Mouse (Mus musculus) heart, embryonic 13.5 days (tissue): ENCODE measurements around the gene Lrrc36. TPM values are rescaled to one million over a fixed set of nuclear protein-coding genes. Genes with fewer than 3 reads are reported as not detected.

Experiments used
- ATAC-seq: fragments of 200-750 bp; cut with Nextera tagmentation; 2 replicates; pipeline ENCODE4 v1.8.0; 2017; ENCODE audit warnings: moderate TSS enrichment; ENCODE audit not compliant: insufficient number of reproducible peaks, low FRiP score, low TSS enrichment; ENCODE audit errors: extremely low read depth
- H3K27ac ChIP-seq: fragments of 300-500 bp; sonication (generic); replicated peaks from 2 replicates; pipeline ENCODE4 v1.5.1; 2015; ENCODE audit warnings: moderate library complexity, mild to moderate bottlenecking, inconsistent platforms
- H3K27me3 ChIP-seq: fragments of 300-500 bp; sonication (generic); replicated peaks from 2 replicates; pipeline ENCODE4 v1.6.1; 2015; ENCODE audit warnings: mild to moderate bottlenecking, inconsistent platforms
- H3K36me3 ChIP-seq: fragments of 300-500 bp; sonication (generic); 2 replicates; pipeline ENCODE4 v1.6.1; 2015; ENCODE audit warnings: mild to moderate bottlenecking, inconsistent platforms
- H3K4me1 ChIP-seq: fragments of 300-500 bp; sonication (generic); 2 replicates; pipeline ENCODE4 v1.6.1; 2015; ENCODE audit warnings: inconsistent platforms
- H3K4me2 ChIP-seq: fragments of 300-500 bp; sonication (generic); 2 replicates; pipeline ENCODE4 v1.6.1; 2015; ENCODE audit warnings: inconsistent platforms, mild to moderate bottlenecking, moderate library complexity
- H3K4me3 ChIP-seq: fragments of 300-500 bp; sonication (generic); 2 replicates; pipeline ENCODE4 v1.5.1; 2015; ENCODE audit warnings: moderate library complexity, mild to moderate bottlenecking, inconsistent platforms
- H3K9ac ChIP-seq: fragments of 300-500 bp; sonication (generic); 2 replicates; pipeline ENCODE4 v1.6.1; 2015; ENCODE audit warnings: inconsistent platforms, mild to moderate bottlenecking, moderate library complexity
- H3K9me3 ChIP-seq: fragments of 300-500 bp; sonication (generic); 2 replicates; pipeline ENCODE4 v1.6.1; 2016; ENCODE audit warnings: inconsistent platforms
- WGBS: fragments of 180-500 bp; shearing (Covaris S2); methylation state at CpG from one replicate; pipeline ENCODE4 v1.1.7; 2015; ENCODE audit warnings: mixed read lengths; 5-methylcytosine and 5-hydroxymethylcytosine counted together
- polyA plus RNA-seq: library from polyadenylated mRNA; unstranded; fragments of >200 nt; fragmentation: Nextera tagmentation; extraction: Ambion mirVana; gene quantifications from 2 replicates; pipeline ENCODE4 v1.2.1, GENCODE M21; 2015

Lrrc36 gene
- polyA plus RNA-seq, 1 experiment from 2014 or later = 0.08 TPM

- H3K9me3 ChIP-seq = no peaks in the 10 kb centered on the region
- no peak overlapping the region for H3K4me2 ChIP-seq
- H3K4me1 ChIP-seq = peaks cover 45% of the 10 kb centered on the region
- H3K4me3 ChIP-seq = no peak overlapping the region
- no peak for ATAC-seq
- H3K27me3 ChIP-seq = peaks cover 22% of the 10 kb centered on the region
- no peak overlapping the region for H3K27ac ChIP-seq
- 90% methylated on average over 10 of the region's 10 CpGs for WGBS
- no peak overlapping the region for H3K9ac ChIP-seq
- H3K36me3 ChIP-seq = 0 out of 2 replicates have a peak, but pooled peaks cover 2% of the 10 kb centered on the region
These were observed 54.1 kb downstream of the Lrrc36 start for GRCm38 (mm10) chr8:105467396-105467985.

- H3K36me3 ChIP-seq = 0 out of 2 replicates have a peak, but pooled peaks cover 2% of the 10 kb centered on the region
- no peak overlapping the region for H3K27ac ChIP-seq
- no peak for ATAC-seq
- H3K9ac ChIP-seq = no peak overlapping the region
- H3K4me1 ChIP-seq = peaks cover 48% of the 10 kb centered on the region
- WGBS = 85% methylated on average over 27 of the region's 27 CpGs
- H3K4me2 ChIP-seq = no peak overlapping the region
- no peak overlapping the region for H3K4me3 ChIP-seq
- no peaks in the 10 kb centered on the region for H3K9me3 ChIP-seq
- peaks cover 29% of the 10 kb centered on the region for H3K27me3 ChIP-seq
These were observed 54.8 kb downstream of the Lrrc36 start for GRCm38 (mm10) chr8:105468002-105468720.

GRCm38 (mm10) chr8:105469041-105469695 is 55.8 kb downstream of the Lrrc36 start:
- no peak overlapping the region for H3K4me2 ChIP-seq

GRCm38 (mm10) chr8:105469816-105470215 is 56.4 kb downstream of the Lrrc36 start:
- WGBS = 85% methylated on average over 5 of the region's 5 CpGs
- Histone ChIP-seq H3K27me3 (peaks cover 39% of the 10 kb centered on the region), H3K4me3 (no peak overlapping the region), H3K27ac (no peak overlapping the region), H3K4me1 (peaks cover 59% of the 10 kb centered on the region), H3K4me2 (no peak overlapping the region), H3K9ac (no peak overlapping the region), H3K9me3 (no peaks in the 10 kb centered on the region), H3K36me3 (0 out of 2 replicates have a peak, but pooled peaks cover 2% of the 10 kb centered on the region)
- ATAC-seq = no peak

More at GRCm38 (mm10) chr8:105469041-105469695, 55.8 kb downstream of the Lrrc36 start:
- Histone ChIP-seq H3K27me3 (peaks cover 39% of the 10 kb centered on the region), H3K9me3 (no peaks in the 10 kb centered on the region), H3K4me1 (peaks cover 55% of the 10 kb centered on the region), H3K9ac (no peak overlapping the region), H3K36me3 (0 out of 2 replicates have a peak, but pooled peaks cover 2% of the 10 kb centered on the region), H3K4me3 (no peak overlapping the region), H3K27ac (no peak overlapping the region)
- ATAC-seq = no peak
- WGBS = 52% methylated on average over 6 of the region's 6 CpGs

- Histone ChIP-seq H3K9me3 (no peaks in the 10 kb centered on the region), H3K36me3 (peaks cover 4% of the 10 kb centered on the region; the same call in 1 of the 2 replicates), H3K4me1 (peaks cover 60% of the 10 kb centered on the region), H3K27me3 (peaks cover 34% of the 10 kb centered on the region), H3K4me3 (no peak overlapping the region), H3K4me2 (peak overlapping the region; percentile 69; the same call in 1 of the 2 replicates), H3K9ac (no peak overlapping the region), H3K27ac (no peak overlapping the region)
- WGBS = 83% methylated on average over 5 of the region's 5 CpGs
- no peak for ATAC-seq
These were observed 56.9 kb downstream of the Lrrc36 start for GRCm38 (mm10) chr8:105470262-105470661.

GRCm38 (mm10) chr8:105470681-105471313 is 57.4 kb downstream of the Lrrc36 start:
- ATAC-seq = no peak
- 19% methylated on average over 11 of the region's 11 CpGs for WGBS
- Histone ChIP-seq H3K27me3 (peaks cover 36% of the 10 kb centered on the region), H3K4me2 (peak overlapping the region; percentile 69), H3K27ac (no peak overlapping the region), H3K4me3 (peak overlapping the region; percentile 44), H3K9ac (peak overlapping the region; percentile 75), H3K9me3 (no peaks in the 10 kb centered on the region), H3K4me1 (peaks cover 64% of the 10 kb centered on the region), H3K36me3 (peaks cover 9% of the 10 kb centered on the region)

GRCm38 (mm10) chr8:105471314-105472015 is 58.1 kb downstream of the Lrrc36 start, which contains the start of gene Tppp3:
Gene Tppp3, minus strand, starts transcription at chr8:105471526.
- Histone ChIP-seq H3K9ac (peak within 1 kb of the TSS; percentile 75), H3K9me3 (no peaks in the 10 kb centered on the region), H3K27me3 (peaks cover 42% of the 10 kb centered on the region), H3K4me3 (peak within 1 kb of the TSS; percentile 44), H3K4me1 (peaks cover 64% of the 10 kb centered on the region), H3K36me3 (peaks cover 13% of the 10 kb centered on the region), H3K27ac (no peak within 1 kb of the TSS), H3K4me2 (peak within 1 kb of the TSS; percentile 69)
- WGBS = 8% methylated on average over 25 of the region's 25 CpGs
- peak; percentile 82 for ATAC-seq

- Histone ChIP-seq H3K27ac (no peak overlapping the region), H3K4me1 (peaks cover 70% of the 10 kb centered on the region), H3K4me3 (no peak overlapping the region)
These were observed 59.1 kb downstream of the Lrrc36 start for GRCm38 (mm10) chr8:105472414-105472932.

GRCm38 (mm10) chr8:105472983-105473382 is 59.6 kb downstream of the Lrrc36 start:
- no peak overlapping the region for H3K4me3 ChIP-seq
- H3K36me3 ChIP-seq = peaks cover 10% of the 10 kb centered on the region
- H3K27ac ChIP-seq = no peak overlapping the region
- H3K9ac ChIP-seq = no peak overlapping the region
- peaks cover 76% of the 10 kb centered on the region for H3K4me1 ChIP-seq
- 63% methylated on average over 9 of the region's 9 CpGs for WGBS
- H3K27me3 ChIP-seq = peaks cover 42% of the 10 kb centered on the region
- H3K9me3 ChIP-seq = no peaks in the 10 kb centered on the region
- H3K4me2 ChIP-seq = no peak overlapping the region
- no peak for ATAC-seq

More at GRCm38 (mm10) chr8:105472414-105472932, 59.1 kb downstream of the Lrrc36 start:
- 29% methylated on average over 23 of the region's 23 CpGs for WGBS
- H3K36me3 ChIP-seq = peaks cover 13% of the 10 kb centered on the region
- H3K9ac ChIP-seq = no peak overlapping the region
- ATAC-seq = no peak
- no peaks in the 10 kb centered on the region for H3K9me3 ChIP-seq
- no peak overlapping the region for H3K4me2 ChIP-seq
- peaks cover 42% of the 10 kb centered on the region for H3K27me3 ChIP-seq

- no peaks in the 10 kb centered on the region for H3K9me3 ChIP-seq
- peaks cover 14% of the 10 kb centered on the region for H3K36me3 ChIP-seq
- H3K4me1 ChIP-seq = peaks cover 80% of the 10 kb centered on the region
- H3K4me3 ChIP-seq = no peak overlapping the region
- H3K9ac ChIP-seq = peak overlapping the region; percentile 25; the same call in 1 of the 2 replicates
- peak overlapping the region; percentile 26; the same call in 1 of the 2 replicates for H3K27ac ChIP-seq
- WGBS = 33% methylated on average over 17 of the region's 17 CpGs
- peak overlapping the region; percentile 18 for H3K4me2 ChIP-seq
- H3K27me3 ChIP-seq = peaks cover 42% of the 10 kb centered on the region
- no peak for ATAC-seq
These were observed 60.6 kb downstream of the Lrrc36 start for GRCm38 (mm10) chr8:105473816-105474606.
